Mouse (Mus musculus): ENCODE measurements at regions not wholly inside any gene's neighbourhood (a gene's known extent, or its start where the extent isn't known, plus 50 kb on each side); places are given as distances from the start of the nearest gene placed in this dataset.

DNA sequence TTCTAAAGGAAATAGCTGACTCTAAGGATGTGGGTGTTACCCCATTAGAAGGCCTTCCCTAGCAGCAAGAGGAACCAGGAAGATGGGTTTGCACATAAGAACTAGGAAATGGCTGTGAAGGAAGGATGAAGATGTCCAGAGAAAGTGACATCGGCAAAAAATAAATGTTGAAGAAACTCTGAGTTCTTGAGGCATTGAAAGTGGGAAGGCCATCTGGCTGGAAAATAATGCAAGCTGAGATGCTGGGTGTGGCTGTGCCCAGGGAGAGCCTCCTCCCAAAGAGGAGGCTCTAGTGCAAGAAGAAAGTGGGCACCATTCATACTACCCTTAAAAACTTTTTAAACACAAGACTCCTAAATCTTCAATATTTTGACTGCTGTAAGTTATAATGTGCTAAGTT, 99.9 kb upstream of the F13a1 start:
- no peak for DNase-seq
- intact Hi-C loops (cut with DNase I) = no loop called here

GRCm38 (mm10) chr13:37149066-37149781, 99.2 kb upstream of the F13a1 start:
- intact Hi-C loops (cut with DNase I) = no loop called here
- no peak for DNase-seq

DNA sequence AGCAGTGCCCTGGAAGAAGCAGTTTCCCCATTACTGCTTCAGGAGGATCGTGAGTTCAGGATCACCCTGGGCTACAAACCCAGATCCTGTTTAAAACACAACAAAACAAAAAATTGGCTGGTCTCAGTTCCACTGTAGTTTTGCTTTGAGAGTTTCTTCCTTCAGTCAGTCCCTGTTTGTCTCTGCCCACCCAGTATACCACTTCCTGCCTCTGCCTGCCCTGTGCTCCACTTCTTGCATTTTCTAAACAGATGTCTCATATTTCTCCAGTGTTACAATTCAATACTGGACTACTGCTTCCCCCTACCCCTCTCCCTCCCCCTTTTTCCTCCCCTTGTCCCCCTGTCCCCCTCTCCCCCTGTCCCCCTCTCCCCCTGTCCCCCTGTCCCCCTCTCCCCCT, 98.6 kb upstream of the F13a1 start:
- intact Hi-C loops (cut with DNase I) = no loop called here
- peak in 1 of 2 experiments; percentile 3 for DNase-seq

- no peak for DNase-seq
- intact Hi-C loops (cut with DNase I) = no loop called here
Measured at GRCm38 (mm10) chr13:37147790-37148189, 97.7 kb upstream of the F13a1 start.

DNA sequence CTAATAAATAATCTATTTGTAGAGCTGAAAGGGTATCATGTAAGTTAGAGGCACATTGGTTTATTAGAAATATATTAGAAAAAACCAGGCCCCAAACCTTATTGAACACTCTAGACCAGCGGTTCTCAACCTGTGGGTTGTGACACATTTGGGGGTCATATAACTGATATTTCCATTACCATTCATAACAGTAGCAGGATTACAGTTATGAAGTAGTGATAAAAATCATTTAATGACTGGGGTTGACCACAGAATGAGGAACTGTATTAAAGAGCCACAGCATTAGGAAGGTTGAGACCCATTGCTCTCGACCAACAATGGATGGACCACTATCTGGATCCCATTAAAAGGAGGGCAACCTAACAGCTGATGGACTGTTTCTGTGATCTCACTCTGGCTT, 92.8 kb upstream of the F13a1 start:
- intact Hi-C loops (cut with DNase I) = no loop called here
- no peak for DNase-seq

GRCm38 (mm10) chr13:37135115-37135514, 85.1 kb upstream of the F13a1 start:
- intact Hi-C loops (cut with DNase I) = no loop called here
- no peak for DNase-seq

DNA sequence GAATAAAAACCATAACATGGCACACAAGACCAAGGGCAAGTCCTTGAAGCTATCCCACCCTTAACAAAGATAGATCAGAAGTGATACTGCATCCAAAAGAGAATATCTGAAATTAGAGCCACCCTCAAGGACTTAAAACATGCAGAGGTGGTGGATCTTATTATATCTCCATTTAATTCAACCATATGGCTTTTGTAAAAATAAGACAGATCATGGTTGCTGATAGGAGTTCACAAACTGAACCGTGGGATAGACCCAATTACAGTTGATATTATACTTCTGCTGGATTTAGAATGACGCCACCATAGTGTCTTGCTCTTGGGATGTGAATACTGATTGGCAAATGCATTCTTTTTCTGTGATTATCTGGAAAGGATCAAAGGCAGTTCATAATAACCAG, 84.5 kb upstream of the F13a1 start:
- no peak for DNase-seq
- intact Hi-C loops (cut with DNase I) = no loop called here

- DNase-seq = peak; percentile 19 to 36
- intact Hi-C loops (cut with DNase I) = no loop called here
Measured at GRCm38 (mm10) chr13:37130637-37131036, 80.6 kb upstream of the F13a1 start.

DNA sequence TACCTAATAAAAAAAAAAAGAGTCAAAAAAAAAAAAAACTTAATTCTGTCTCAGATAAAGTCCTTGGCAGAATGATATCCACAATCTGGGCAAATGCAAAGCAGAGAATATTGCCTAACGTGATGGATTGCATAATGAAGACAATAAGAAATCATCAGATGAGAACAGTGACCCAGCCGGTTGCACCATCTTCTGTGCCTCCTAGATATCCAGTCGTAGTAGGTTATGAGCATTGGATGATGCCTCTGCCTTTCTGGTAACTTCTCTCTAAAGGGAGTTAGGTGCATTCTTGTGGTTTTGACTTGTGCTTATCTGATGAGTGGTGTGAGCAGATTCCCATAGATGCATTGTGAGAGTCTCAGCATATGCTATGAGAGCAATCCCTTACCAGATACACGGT, 71.6 kb upstream of the F13a1 start:
- intact Hi-C loops (cut with DNase I) = no loop called here
- DNase-seq = no peak

DNA sequence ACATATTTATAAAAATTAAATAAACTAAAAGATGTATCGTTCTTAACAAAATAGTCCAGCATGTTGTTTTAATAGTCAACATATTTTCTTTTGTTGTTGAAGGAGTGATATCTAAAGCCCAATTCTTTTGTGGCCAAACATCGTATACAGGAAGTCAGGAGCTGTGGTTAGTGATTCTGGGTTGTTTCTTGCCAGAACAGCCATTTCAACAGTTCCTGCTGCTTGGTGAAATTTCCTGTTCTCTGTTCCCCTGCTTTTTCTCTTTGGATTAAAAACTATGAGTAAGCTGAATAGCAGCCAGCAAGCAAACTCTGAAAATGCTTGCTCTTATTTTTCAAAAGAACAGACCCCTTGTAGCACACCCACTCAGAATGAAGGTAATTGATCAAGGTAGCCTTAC, 70.2 kb upstream of the F13a1 start:
- peak; percentile 5 to 10 for DNase-seq
- intact Hi-C loops (cut with DNase I) = no loop called here

- intact Hi-C loops (cut with DNase I) = no loop called here
- DNase-seq = no peak
Measured at GRCm38 (mm10) chr13:37114324-37114723, 64.3 kb upstream of the F13a1 start.

DNA sequence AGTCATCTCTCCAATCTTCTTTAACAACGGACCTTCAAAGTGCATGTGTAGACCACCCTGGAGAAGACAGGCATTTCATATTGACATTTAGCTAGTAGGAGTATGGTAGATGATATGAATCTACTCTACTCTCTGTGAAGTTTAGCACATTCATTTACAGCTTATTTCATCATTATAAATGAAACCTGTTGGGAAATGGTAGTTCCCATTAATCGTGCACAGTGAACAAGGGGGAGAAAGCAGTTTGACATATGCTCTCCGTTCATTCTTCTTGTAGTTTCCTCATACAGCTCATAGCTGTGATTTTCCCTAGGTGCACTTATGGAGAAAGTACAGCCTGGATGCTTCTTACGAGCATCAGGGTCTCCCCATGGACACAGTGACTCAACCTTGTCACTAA, 61.7 kb upstream of the F13a1 start:
- intact Hi-C loops (cut with DNase I) = no loop called here

DNA sequence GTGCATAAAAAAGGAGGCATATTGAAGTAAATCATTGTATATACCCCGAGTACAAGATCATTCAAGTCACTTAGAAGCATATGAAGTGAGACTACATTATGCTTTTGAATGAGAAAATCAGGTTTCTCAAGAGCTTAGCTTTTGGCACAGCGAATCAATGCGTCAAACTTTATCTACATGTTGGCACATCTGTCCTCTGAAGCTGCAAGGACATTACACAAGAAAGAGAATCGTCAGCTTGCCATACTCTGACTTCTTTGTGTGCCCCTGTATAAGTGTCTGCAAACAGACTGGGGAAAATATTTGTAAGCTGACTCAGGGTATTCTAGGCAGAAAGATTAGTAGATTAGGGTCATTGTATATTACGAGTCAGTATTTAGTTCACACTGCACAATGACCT, 57.7 kb upstream of the F13a1 start:
- intact Hi-C loops (cut with DNase I) = no loop called here

More for the DNA sequence above, 61.7 kb upstream of the F13a1 start:
- no peak for DNase-seq

DNA sequence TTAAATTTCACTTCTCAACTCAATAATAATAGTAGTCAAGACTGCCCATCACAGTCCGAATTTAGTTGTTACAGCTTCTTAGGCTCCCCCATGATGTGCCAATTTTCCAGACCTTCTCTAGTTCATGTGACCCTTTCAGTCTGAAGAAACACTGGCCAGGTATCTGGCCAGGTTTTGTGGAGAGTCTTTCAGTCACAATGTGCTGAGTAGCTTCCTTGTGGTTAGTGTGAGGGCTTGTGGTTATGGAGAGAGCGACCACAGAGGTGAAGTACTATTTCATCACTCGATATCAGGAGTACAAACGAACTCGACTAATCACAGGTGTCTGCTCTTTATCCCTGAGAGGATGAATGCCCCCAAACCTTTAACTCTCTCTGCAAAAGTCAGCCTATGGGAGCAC, 56.0 kb upstream of the F13a1 start:
- DNase-seq = no peak
- intact Hi-C loops (cut with DNase I) = no loop called here

More for the DNA sequence above, 57.7 kb upstream of the F13a1 start:
- DNase-seq = no peak

- intact Hi-C loops (cut with DNase I) = no loop called here
Measured at GRCm38 (mm10) chr13:37104410-37105294, 54.6 kb upstream of the F13a1 start.

DNA sequence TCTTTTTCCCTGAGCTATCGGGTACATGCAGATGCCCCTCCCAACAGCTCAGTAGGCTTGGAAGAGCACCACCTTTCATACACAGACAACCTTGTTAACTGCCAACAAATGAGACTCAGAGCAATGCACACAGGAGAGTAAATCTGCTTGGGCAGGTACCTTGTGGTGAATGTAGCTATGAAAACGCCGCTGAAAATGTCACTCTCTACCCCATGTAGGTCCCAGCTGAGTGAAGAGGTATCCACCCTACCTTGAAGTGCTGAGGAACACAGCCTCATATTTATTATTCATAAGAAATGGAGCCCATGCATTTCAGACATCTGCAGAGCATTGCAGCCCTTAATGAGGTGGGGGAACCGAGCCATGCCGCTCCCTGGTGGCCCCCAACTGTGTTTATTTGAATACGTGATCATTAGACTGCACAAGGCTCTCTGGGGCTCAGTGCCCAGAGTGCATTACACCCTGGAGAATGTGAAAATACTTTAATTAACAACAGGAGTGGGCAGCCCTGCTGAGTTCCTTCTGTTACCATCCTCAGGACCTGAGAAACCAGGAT, 53.8 kb upstream of the F13a1 start:
- intact Hi-C loops (cut with DNase I) = no loop called here
- no peak for DNase-seq

More at GRCm38 (mm10) chr13:37104410-37105294, 54.6 kb upstream of the F13a1 start:
- DNase-seq = no peak

DNA sequence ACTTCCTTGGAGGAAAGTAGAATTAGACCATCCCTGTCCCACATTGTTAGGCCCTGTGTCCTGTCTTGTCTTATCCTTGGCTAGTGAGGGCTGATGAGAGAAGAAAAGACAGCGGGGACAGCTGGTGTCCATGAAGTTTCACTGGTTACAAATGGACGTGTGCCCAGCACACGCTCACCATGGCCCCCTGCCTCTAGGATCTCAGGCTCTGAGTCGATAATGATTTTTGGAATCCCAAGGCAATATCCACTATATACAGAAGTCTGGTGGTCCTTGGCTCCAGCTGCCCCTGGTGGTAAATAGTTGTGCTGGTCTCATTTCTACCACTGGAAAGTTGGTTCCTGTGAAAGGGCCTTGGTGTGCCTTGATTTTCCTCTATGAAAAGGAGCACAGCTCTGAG, 51.7 kb upstream of the F13a1 start:
- intact Hi-C loops (cut with DNase I) = no loop called here

More for the DNA sequence above, 51.7 kb upstream of the F13a1 start:
- DNase-seq = no peak
